Mouse (Mus musculus) embryonic facial prominence, embryonic 14.5 days (tissue): ENCODE measurements around the gene Tcf23. TPM values are rescaled to one million over a fixed set of nuclear protein-coding genes. Genes with fewer than 3 reads are reported as not detected.

Source experiments
- ATAC-seq: fragments of 200-750 bp; cut with Nextera tagmentation; 2 replicates; pipeline ENCODE4 v1.8.0; 2017; ENCODE audit warnings: low read depth, moderate number of reproducible peaks, moderate TSS enrichment
- DNase-seq: peaks from one replicate; pipeline ENCODE4 v3.0.0-alpha.2; 2015; ENCODE audit warnings: low spot score
- H3K27ac ChIP-seq: fragments of 300-500 bp; sonication (generic); replicated peaks from 2 replicates; pipeline ENCODE4 v1.5.1; 2014; ENCODE audit warnings: low read depth, mild to moderate bottlenecking, low read length, moderate library complexity
- H3K27me3 ChIP-seq: fragments of 300-500 bp; sonication (generic); replicated peaks from 2 replicates; pipeline ENCODE4 v1.6.1; 2014; ENCODE audit warnings: low read length; ENCODE audit not compliant: control insufficient read depth, insufficient read depth
- H3K36me3 ChIP-seq: fragments of 300-500 bp; sonication (generic); 2 replicates; pipeline ENCODE4 v1.6.1; 2014; ENCODE audit warnings: low read length, mixed read lengths; ENCODE audit not compliant: control insufficient read depth, insufficient read depth
- H3K4me1 ChIP-seq: fragments of 300-500 bp; sonication (generic); 2 replicates; pipeline ENCODE4 v1.6.1; 2014; ENCODE audit warnings: antibody characterized with exemption, low read length; ENCODE audit not compliant: control insufficient read depth, insufficient read depth
- H3K4me2 ChIP-seq: fragments of 300-500 bp; sonication (generic); 2 replicates; pipeline ENCODE4 v1.6.1; 2014; ENCODE audit warnings: low read depth, mild to moderate bottlenecking, low read length, moderate library complexity, mixed read lengths
- H3K4me3 ChIP-seq: fragments of 300-500 bp; sonication (generic); 2 replicates; pipeline ENCODE4 v1.5.1; 2014; ENCODE audit warnings: low read depth, mild to moderate bottlenecking, low read length
- H3K9ac ChIP-seq: fragments of 300-500 bp; sonication (generic); 2 replicates; pipeline ENCODE4 v1.6.1; 2014; ENCODE audit warnings: low read depth, mild to moderate bottlenecking, low read length, moderate library complexity, mixed read lengths
- H3K9me3 ChIP-seq: fragments of 300-500 bp; sonication (generic); 2 replicates; pipeline ENCODE4 v1.6.1; 2016; ENCODE audit warnings: low read length; ENCODE audit not compliant: control insufficient read depth
- WGBS: fragments of 180-500 bp; shearing (Covaris S2); extraction: QIAGEN DNeasy Blood & Tissue Kit; methylation state at CpG from one replicate; pipeline ENCODE4 v1.1.7; 2014; 5-methylcytosine and 5-hydroxymethylcytosine counted together
- polyA plus RNA-seq: library from polyadenylated mRNA; unstranded; fragments of >200 nt; fragmentation: Nextera tagmentation; extraction: Ambion mirVana; gene quantifications from 2 replicates; pipeline ENCODE4 v1.2.1, GENCODE M21; 2014

Gene Tcf23
- polyA plus RNA-seq, 1 experiment from 2014 or later = 0.19 TPM

DNA sequence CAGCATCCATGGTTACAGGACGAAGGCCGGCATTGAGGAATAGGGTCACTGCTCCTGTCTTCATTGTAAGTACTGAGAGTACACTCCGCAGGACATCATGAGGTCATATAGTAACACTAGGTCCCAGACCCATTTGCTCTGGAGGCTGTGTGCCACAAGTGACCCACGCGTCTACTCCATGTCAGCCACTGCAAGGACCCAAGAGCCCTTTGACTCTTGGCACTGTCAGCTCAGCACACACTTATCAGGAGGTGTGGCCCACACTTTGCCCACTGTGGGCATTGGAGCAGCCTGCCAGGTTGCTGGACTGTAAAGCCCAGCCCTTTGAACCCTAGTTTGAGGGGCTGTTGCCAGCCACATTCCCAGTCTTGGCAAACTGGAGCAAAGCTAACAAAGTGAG lies 43.2 kb upstream of the Tcf23 start:
- WGBS = over 99% methylated on average over 5 of the region's 5 CpGs
- H3K4me3 ChIP-seq = no peak overlapping the region
- peaks cover 11% of the 10 kb centered on the region for H3K4me1 ChIP-seq
- no peak overlapping the region for H3K27ac ChIP-seq
- DNase-seq (no peak), ATAC-seq (no peak)
- peaks cover 9% of the 10 kb centered on the region for H3K36me3 ChIP-seq
- no peak overlapping the region for H3K9ac ChIP-seq
- no peaks in the 10 kb centered on the region for H3K9me3 ChIP-seq
- no peak overlapping the region for H3K4me2 ChIP-seq
- H3K27me3 ChIP-seq = no peaks in the 10 kb centered on the region

- Histone ChIP-seq H3K4me2 (no peak overlapping the region), H3K27ac (no peak overlapping the region), H3K9me3 (no peaks in the 10 kb centered on the region), H3K36me3 (peaks cover under 1% of the 10 kb centered on the region; the same call in 1 of the 2 replicates), H3K4me1 (peaks cover 11% of the 10 kb centered on the region), H3K9ac (no peak overlapping the region), H3K27me3 (no peaks in the 10 kb centered on the region), H3K4me3 (no peak overlapping the region)
- ATAC-seq (no peak), DNase-seq (no peak)
- WGBS = 72% methylated on average over 2 of the region's 2 CpGs
These were observed 42.4 kb upstream of the Tcf23 start for GRCm38 (mm10) chr5:30926073-30926472.

- Histone ChIP-seq H3K27ac (no peak overlapping the region), H3K9me3 (no peaks in the 10 kb centered on the region), H3K36me3 (no peaks in the 10 kb centered on the region), H3K4me1 (no peaks in the 10 kb centered on the region), H3K9ac (no peak overlapping the region), H3K4me2 (peak overlapping the region; percentile 28; the same call in 1 of the 2 replicates), H3K4me3 (no peak overlapping the region), H3K27me3 (no peaks in the 10 kb centered on the region)
- 44% methylated on average over 7 of the region's 7 CpGs for WGBS
- ATAC-seq (peak; percentile 58; the same call in 1 of the 2 replicates), DNase-seq (peak; percentile 73)
These were observed 40.4 kb upstream of the Tcf23 start for GRCm38 (mm10) chr5:30927945-30928529.

GRCm38 (mm10) chr5:30930121-30930520 lies 38.3 kb upstream of the Tcf23 start:
- no peaks in the 10 kb centered on the region for H3K27me3 ChIP-seq
- no peaks in the 10 kb centered on the region for H3K4me1 ChIP-seq
- no peak for ATAC-seq
- H3K9me3 ChIP-seq = no peaks in the 10 kb centered on the region
- H3K4me2 ChIP-seq = no peak overlapping the region
- peak; percentile 76 for DNase-seq
- WGBS = 38% methylated on average over 4 of the region's 4 CpGs
- H3K27ac ChIP-seq = no peak overlapping the region
- H3K36me3 ChIP-seq = no peaks in the 10 kb centered on the region
- no peak overlapping the region for H3K9ac ChIP-seq
- H3K4me3 ChIP-seq = no peak overlapping the region

GRCm38 (mm10) chr5:30930846-30931245 lies 37.6 kb upstream of the Tcf23 start:
- no peak overlapping the region for H3K9ac ChIP-seq
- no peak overlapping the region for H3K27ac ChIP-seq
- 93% methylated on average over 5 of the region's 6 CpGs for WGBS

GRCm38 (mm10) chr5:30931378-30931777 lies 37.1 kb upstream of the Tcf23 start:
- H3K4me1 ChIP-seq = no peaks in the 10 kb centered on the region
- no peaks in the 10 kb centered on the region for H3K27me3 ChIP-seq
- no peaks in the 10 kb centered on the region for H3K36me3 ChIP-seq
- H3K9me3 ChIP-seq = no peaks in the 10 kb centered on the region
- peak; percentile 50 for DNase-seq
- H3K27ac ChIP-seq = no peak overlapping the region
- 0 out of 2 replicates have a peak, but pooled peaks have one; percentile 7 for ATAC-seq
- no peak overlapping the region for H3K9ac ChIP-seq
- no peak overlapping the region for H3K4me3 ChIP-seq
- H3K4me2 ChIP-seq = no peak overlapping the region
- WGBS = 85% methylated on average over 4 of the region's 4 CpGs

More at GRCm38 (mm10) chr5:30930846-30931245, 37.6 kb upstream of the Tcf23 start:
- Histone ChIP-seq H3K27me3 (no peaks in the 10 kb centered on the region), H3K9me3 (no peaks in the 10 kb centered on the region), H3K4me3 (no peak overlapping the region), H3K36me3 (no peaks in the 10 kb centered on the region), H3K4me1 (no peaks in the 10 kb centered on the region), H3K4me2 (no peak overlapping the region)
- DNase-seq (no peak), ATAC-seq (peak; percentile 24; the same call in 1 of the 2 replicates)

- 65% methylated on average over 5 of the region's 5 CpGs for WGBS
- Histone ChIP-seq H3K27me3 (no peaks in the 10 kb centered on the region), H3K4me2 (no peak overlapping the region)
These were observed 34.8 kb upstream of the Tcf23 start for GRCm38 (mm10) chr5:30933705-30934104.

GRCm38 (mm10) chr5:30934725-30935461 lies 33.6 kb upstream of the Tcf23 start:
- Histone ChIP-seq H3K27ac (no peak overlapping the region), H3K4me2 (no peak overlapping the region), H3K27me3 (no peaks in the 10 kb centered on the region), H3K4me1 (no peaks in the 10 kb centered on the region), H3K9ac (no peak overlapping the region), H3K4me3 (no peak overlapping the region), H3K9me3 (no peaks in the 10 kb centered on the region), H3K36me3 (no peaks in the 10 kb centered on the region)
- no peak for DNase-seq
- no peak for ATAC-seq
- WGBS = 84% methylated on average over 5 of the region's 5 CpGs

More at GRCm38 (mm10) chr5:30933705-30934104, 34.8 kb upstream of the Tcf23 start:
- H3K27ac ChIP-seq = no peak overlapping the region
- ATAC-seq (no peak), DNase-seq (no peak)
- H3K9me3 ChIP-seq = no peaks in the 10 kb centered on the region
- H3K9ac ChIP-seq = no peak overlapping the region
- no peaks in the 10 kb centered on the region for H3K36me3 ChIP-seq
- H3K4me1 ChIP-seq = no peaks in the 10 kb centered on the region
- H3K4me3 ChIP-seq = no peak overlapping the region
